Mouse (Mus musculus): ENCODE measurements around the gene Aldh1a3.

GRCm38 (mm10) chr7:66364491-66364890 is 62.8 kb downstream of the Aldh1a3 start:
- TF ChIP-seq CTCF (IDR thresholded peaks at IDR 0.05) (no peak), EP300 (IDR thresholded peaks at IDR 0.05) (no peak)

Measured in lung, postnatal 0 days (tissue).